Mouse (Mus musculus) olfactory bulb, adult 2 months (tissue): ENCODE measurements around the gene Per2.

Source experiments
- CTCF ChIP-seq: fragments of 200-500 bp; IDR thresholded peaks from 2 replicates; pipeline ENCODE4 v1.5.1; 2012; ENCODE audit warnings: low read depth, mild to moderate bottlenecking, low read length, moderate library complexity; ENCODE audit not compliant: insufficient read depth
- POLR2A ChIP-seq: fragments of 200-500 bp; IDR thresholded peaks from 2 replicates; pipeline ENCODE4 v1.6.1; 2012; ENCODE audit warnings: mild to moderate bottlenecking, low read depth, low read length, moderate library complexity; ENCODE audit not compliant: insufficient read depth

DNA sequence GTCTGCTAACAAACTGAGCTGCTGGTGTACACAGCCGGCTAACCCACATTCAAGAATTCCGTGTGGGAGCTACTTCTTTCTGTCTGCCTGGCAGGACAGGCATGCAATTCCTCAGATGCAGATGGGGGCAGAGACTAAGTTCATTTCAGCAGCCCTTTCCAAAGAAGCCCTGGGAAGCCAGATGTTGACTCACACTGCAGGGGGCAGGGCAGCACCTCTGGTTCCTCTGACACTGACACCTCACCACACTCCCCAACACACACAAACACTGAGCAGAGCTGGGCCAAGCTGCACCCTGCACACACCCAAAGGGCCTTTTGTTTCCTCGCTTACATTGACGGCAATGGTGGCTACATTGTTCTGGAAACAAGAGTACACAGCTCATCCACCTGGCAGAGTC, 1.4 kb upstream of the Per2 start:
- TF ChIP-seq CTCF = no peak
- no peak for TF ChIP-seq POLR2A
